Mouse (Mus musculus): Measurements from ENCODE around the gene Mastl. TPM values are rescaled to one million over a fixed set of nuclear protein-coding genes. Genes with fewer than 3 reads are reported as not detected.

Gene Mastl
- polyA plus RNA-seq, 1 experiment from 2014 or later: 10.2 TPM

DNA sequence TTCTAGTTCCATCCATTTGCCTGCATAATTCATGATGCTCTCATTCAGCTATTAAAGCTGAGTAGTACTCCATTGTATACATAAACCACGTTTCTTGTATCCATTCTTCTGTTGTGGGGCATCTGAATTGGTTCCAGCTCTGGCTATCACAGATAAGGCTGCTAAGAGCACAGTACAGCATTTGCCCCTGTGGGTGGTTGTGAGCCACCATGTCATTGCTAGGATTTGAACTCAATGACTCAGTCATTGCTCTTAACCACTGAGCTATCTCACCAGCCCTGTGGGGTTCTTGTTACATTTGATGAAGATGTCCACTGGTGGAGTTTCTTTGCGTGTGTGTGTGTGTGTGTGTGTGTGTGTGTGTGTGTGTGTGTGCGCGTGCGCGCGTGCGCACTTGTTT, 71.3 kb downstream of the Mastl start:
- no peak overlapping the region for H3K4me3 ChIP-seq
- no peak for ATAC-seq (ENCODE audit: insufficient number of reproducible peaks, insufficient read depth, low FRiP score, low TSS enrichment)
- no peak overlapping the region for H3K4me2 ChIP-seq (replicated peaks)
- peaks cover 22% of the 10 kb centered on the region for H3K36me3 ChIP-seq
- no peaks in the 10 kb centered on the region for H3K27me3 ChIP-seq
- no peak overlapping the region for H3K9ac ChIP-seq
- no peaks in the 10 kb centered on the region for H3K4me1 ChIP-seq
- 96% methylated on average over 8 of the region's 8 CpGs for WGBS
- H3K27ac ChIP-seq: no peak overlapping the region
- no peaks in the 10 kb centered on the region for H3K9me3 ChIP-seq

DNA sequence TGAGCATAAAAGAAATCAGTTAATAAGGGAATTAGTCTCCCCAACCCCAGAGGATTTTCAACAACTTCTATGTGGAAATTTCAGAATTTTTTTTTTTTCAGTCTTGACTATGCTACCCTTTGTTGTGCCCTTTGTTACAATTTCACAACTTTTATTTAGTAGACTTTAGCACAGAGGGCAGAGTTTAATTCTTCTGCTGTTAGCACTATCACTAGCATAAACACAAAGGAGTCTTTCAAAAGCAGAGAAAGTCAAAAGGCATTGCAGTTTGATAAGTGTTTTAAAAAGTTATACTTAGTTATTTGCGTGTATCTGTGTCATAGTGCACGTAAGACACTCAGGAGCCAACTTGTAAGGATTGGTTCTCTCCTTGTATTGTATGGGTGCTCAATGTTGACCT, 77.2 kb downstream of the Mastl start:
- Histone ChIP-seq H3K4me3 (no peak overlapping the region), H3K27ac (no peak overlapping the region), H3K9me3 (no peaks in the 10 kb centered on the region), H3K4me1 (no peaks in the 10 kb centered on the region), H3K27me3 (no peaks in the 10 kb centered on the region), H3K36me3 (peaks cover 30% of the 10 kb centered on the region), H3K4me2 (replicated peaks) (no peak overlapping the region), H3K9ac (no peak overlapping the region)
- ATAC-seq (ENCODE audit: insufficient number of reproducible peaks, insufficient read depth, low FRiP score, low TSS enrichment): no peak
- 97% methylated on average over 2 of the region's 2 CpGs for WGBS

DNA sequence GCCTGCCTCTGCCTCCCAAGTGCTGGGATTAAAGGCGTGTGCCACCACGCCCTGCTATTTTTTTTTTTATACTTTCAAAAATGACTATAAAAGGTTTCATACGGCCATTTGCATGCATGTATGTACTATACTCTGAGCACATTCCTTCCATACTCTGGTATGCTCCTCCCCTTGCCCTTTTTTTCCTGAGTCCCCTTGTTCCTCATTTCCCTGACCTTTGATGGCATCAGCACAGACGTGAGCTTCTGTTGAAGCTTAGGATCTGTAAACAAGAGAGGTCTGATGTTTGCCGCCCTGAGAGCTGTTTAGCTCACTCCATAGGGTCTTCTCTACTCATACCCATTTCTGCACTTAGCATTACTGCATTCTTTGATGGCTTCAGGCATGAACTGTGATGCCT, 78.1 kb downstream of the Mastl start:
- no peak for ATAC-seq (ENCODE audit: insufficient number of reproducible peaks, insufficient read depth, low FRiP score, low TSS enrichment)
- Histone ChIP-seq H3K4me2 (replicated peaks) (no peak overlapping the region), H3K27ac (no peak overlapping the region), H3K36me3 (peaks cover 30% of the 10 kb centered on the region), H3K4me1 (no peaks in the 10 kb centered on the region), H3K27me3 (no peaks in the 10 kb centered on the region), H3K9me3 (no peaks in the 10 kb centered on the region), H3K4me3 (no peak overlapping the region), H3K9ac (no peak overlapping the region)
- 84% methylated on average over 5 of the region's 5 CpGs for WGBS

DNA sequence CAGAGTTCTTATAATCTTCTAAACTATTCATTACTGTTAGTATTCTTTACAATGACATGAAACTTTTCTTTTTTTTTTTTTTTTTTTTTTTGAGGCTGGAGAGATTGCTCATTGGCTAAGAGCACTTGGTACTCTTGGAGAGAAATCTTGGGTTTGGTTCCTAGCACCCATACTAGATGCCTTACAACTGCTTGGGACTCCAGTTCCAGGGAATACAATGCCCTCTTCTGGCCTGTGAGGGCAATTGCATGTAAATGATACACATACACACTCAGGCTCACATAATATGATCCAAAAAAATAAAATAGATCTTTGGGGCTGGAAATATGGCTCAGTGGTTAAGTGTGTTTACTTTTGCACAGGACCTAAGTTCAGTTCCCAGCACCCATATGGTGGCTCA, 79.0 kb downstream of the Mastl start:
- H3K4me2 ChIP-seq (replicated peaks): no peak overlapping the region
- H3K9ac ChIP-seq: no peak overlapping the region
- H3K27ac ChIP-seq: no peak overlapping the region
- no peak for ATAC-seq (ENCODE audit: insufficient number of reproducible peaks, insufficient read depth, low FRiP score, low TSS enrichment)
- no peaks in the 10 kb centered on the region for H3K27me3 ChIP-seq
- H3K4me3 ChIP-seq: no peak overlapping the region
- H3K36me3 ChIP-seq: peaks cover 30% of the 10 kb centered on the region
- no peaks in the 10 kb centered on the region for H3K9me3 ChIP-seq
- H3K4me1 ChIP-seq: no peaks in the 10 kb centered on the region

DNA sequence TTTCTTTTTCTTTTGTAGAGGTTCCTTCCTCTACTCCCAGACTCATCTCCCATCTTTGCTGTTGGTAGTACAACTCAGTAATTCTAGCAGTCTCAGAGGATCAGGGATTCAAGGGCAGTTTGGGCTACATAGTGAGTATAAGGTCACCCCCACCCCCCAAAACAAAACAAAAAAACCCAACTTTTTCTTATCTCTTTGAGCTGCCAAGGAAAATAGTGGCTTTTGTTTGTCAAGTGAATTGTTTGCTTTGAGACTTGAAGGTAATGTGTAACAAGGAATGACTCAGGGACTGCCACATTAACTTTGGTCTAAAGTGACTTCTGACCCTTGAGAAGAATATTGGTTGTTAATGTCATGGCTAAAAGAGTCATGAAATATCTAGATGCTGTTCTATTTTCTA, 80.0 kb downstream of the Mastl start:
- H3K4me1 ChIP-seq: no peaks in the 10 kb centered on the region
- no peaks in the 10 kb centered on the region for H3K27me3 ChIP-seq
- no peak overlapping the region for H3K9ac ChIP-seq
- no peak overlapping the region for H3K4me2 ChIP-seq (replicated peaks)
- H3K36me3 ChIP-seq: peaks cover 30% of the 10 kb centered on the region
- H3K9me3 ChIP-seq: no peaks in the 10 kb centered on the region
- no peak overlapping the region for H3K27ac ChIP-seq
- no peak overlapping the region for H3K4me3 ChIP-seq
- no peak for ATAC-seq (ENCODE audit: insufficient number of reproducible peaks, insufficient read depth, low FRiP score, low TSS enrichment)

DNA sequence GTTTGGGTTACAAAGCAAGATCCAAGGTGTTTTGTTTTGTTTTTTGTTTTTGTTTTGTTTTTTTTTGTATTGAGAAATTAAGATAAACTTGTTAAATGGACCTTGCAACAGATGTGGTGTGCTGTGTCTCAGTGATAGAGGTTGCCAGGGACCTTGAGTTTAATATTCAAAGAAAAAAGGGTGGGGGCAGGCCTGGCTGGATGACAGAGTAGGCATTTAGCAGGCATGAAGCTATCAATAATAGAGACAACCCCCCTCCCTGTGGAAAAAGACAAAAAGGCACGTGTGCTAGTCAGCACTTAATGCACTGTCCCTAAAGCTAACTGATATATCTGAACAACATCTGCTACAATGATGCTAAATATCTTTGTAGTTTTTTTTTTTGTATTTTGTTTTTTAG, 84.4 kb downstream of the Mastl start:
- Histone ChIP-seq H3K27ac (no peak overlapping the region), H3K9me3 (no peaks in the 10 kb centered on the region), H3K4me3 (no peak overlapping the region), H3K36me3 (peaks cover 4% of the 10 kb centered on the region; the same call in 1 of the 2 replicates), H3K4me1 (no peaks in the 10 kb centered on the region), H3K27me3 (no peaks in the 10 kb centered on the region), H3K4me2 (replicated peaks) (no peak overlapping the region), H3K9ac (no peak overlapping the region)
- ATAC-seq (ENCODE audit: insufficient number of reproducible peaks, insufficient read depth, low FRiP score, low TSS enrichment): no peak
- WGBS: 83% methylated on average over 1 of the region's 1 CpGs

DNA sequence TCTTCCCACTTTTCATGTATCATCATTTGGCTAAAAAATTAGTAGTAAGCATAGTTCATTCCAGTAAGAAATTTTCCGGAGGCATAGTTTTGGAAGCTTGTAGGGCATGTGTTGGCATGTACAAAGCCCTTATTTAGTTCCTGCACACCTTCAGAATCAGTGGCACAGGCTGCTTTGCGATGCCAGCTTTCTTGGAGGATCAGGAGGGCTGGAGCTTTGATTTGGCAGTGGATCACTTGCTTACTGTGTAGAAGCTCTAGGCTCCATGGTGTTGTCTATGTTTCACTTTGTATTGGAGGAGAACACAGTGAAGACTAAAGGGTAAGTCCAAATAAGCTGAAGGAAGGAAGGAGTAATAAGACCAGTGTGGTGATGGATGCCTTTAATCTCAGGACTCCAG, 85.3 kb downstream of the Mastl start:
- Histone ChIP-seq H3K4me3 (no peak overlapping the region), H3K27me3 (no peaks in the 10 kb centered on the region), H3K9ac (no peak overlapping the region), H3K4me1 (no peaks in the 10 kb centered on the region), H3K4me2 (replicated peaks) (no peak overlapping the region), H3K36me3 (peaks cover 2% of the 10 kb centered on the region; the same call in 1 of the 2 replicates), H3K27ac (no peak overlapping the region), H3K9me3 (no peaks in the 10 kb centered on the region)
- WGBS: 93% methylated on average over 2 of the region's 2 CpGs
- no peak for ATAC-seq (ENCODE audit: insufficient number of reproducible peaks, insufficient read depth, low FRiP score, low TSS enrichment)

DNA sequence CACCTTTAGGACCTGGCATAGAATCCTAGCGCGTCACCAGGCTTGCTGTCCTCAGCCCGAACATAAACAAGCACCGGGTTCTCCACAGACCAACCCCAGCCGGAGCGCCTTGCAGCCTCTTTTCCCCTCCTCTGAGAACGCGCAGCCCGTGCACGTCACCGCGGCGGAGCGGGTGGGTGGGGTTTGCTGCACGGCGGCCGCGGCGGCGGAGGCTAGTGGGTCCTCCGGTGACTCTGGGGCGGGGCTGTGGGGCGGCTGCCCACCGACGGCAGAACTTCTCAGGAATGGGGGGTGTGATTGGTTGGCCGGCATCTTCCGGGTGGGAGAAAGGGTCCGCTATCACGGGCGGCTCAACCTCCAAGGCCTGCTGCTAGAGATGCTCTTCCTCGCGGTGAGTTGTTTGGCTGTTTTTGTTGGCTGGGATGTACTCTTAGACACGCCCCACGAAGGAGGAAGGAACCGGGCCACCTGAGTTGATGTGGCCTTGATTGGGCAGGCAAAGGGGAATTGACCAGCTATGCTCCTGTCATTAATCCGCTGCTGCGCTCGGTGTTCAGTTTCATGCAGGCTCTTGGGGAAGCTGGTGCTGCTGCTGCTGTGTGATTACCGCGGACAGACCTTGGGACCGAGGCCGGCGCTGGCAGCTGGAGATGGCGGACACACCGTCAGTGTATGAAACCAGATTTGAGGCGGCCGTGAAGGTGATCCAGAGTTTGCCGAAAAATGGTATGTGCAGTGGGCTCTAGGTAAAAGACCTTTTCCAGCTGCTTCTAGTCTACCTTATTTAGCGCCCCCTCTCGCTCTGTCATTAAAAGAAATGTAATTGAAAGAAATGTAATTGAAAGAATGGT, 86.7 kb downstream of the Mastl start:
- H3K9ac ChIP-seq: peak overlapping the region; percentile 78
- under 1% methylated on average over 50 of the region's 50 CpGs for WGBS
- H3K9me3 ChIP-seq: no peaks in the 10 kb centered on the region
- H3K27ac ChIP-seq: peak overlapping the region; percentile 94
- H3K36me3 ChIP-seq: peaks cover 2% of the 10 kb centered on the region; the same call in 1 of the 2 replicates
- peak; percentile 90 for ATAC-seq (ENCODE audit: insufficient number of reproducible peaks, insufficient read depth, low FRiP score, low TSS enrichment)
- H3K27me3 ChIP-seq: no peaks in the 10 kb centered on the region
- H3K4me3 ChIP-seq: peak overlapping the region; percentile 70
- H3K4me1 ChIP-seq: no peaks in the 10 kb centered on the region
- peak overlapping the region; percentile 96 for H3K4me2 ChIP-seq (replicated peaks)

DNA sequence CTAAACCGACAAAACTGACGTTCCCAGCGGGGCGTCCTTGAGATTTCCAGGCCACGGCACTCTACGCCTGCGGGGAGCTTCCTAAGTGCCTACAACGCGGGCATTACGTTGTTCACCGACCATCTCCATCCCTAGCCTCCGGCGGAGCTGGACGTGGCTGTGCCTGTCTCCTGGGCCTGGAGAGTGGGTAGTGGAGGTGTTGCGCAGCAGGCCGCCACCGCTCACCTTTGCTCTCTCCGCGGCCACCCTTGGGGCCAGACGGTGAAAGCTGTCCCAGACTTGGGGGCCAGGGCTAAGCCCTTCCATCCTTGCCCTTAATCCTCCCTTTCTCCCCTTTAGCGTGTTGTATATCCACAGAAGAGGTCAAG, 87.5 kb downstream of the Mastl start:
- peak overlapping the region; percentile 78 for H3K9ac ChIP-seq
- H3K4me2 ChIP-seq (replicated peaks): peak overlapping the region; percentile 96
- peak overlapping the region; percentile 94 for H3K27ac ChIP-seq
- no peaks in the 10 kb centered on the region for H3K9me3 ChIP-seq
- no peaks in the 10 kb centered on the region for H3K4me1 ChIP-seq
- peak overlapping the region; percentile 70 for H3K4me3 ChIP-seq
- H3K36me3 ChIP-seq: no peaks in the 10 kb centered on the region
- H3K27me3 ChIP-seq: no peaks in the 10 kb centered on the region
- ATAC-seq (ENCODE audit: insufficient number of reproducible peaks, insufficient read depth, low FRiP score, low TSS enrichment): peak; percentile 74
- WGBS: 0% methylated on average over 21 of the region's 21 CpGs

DNA sequence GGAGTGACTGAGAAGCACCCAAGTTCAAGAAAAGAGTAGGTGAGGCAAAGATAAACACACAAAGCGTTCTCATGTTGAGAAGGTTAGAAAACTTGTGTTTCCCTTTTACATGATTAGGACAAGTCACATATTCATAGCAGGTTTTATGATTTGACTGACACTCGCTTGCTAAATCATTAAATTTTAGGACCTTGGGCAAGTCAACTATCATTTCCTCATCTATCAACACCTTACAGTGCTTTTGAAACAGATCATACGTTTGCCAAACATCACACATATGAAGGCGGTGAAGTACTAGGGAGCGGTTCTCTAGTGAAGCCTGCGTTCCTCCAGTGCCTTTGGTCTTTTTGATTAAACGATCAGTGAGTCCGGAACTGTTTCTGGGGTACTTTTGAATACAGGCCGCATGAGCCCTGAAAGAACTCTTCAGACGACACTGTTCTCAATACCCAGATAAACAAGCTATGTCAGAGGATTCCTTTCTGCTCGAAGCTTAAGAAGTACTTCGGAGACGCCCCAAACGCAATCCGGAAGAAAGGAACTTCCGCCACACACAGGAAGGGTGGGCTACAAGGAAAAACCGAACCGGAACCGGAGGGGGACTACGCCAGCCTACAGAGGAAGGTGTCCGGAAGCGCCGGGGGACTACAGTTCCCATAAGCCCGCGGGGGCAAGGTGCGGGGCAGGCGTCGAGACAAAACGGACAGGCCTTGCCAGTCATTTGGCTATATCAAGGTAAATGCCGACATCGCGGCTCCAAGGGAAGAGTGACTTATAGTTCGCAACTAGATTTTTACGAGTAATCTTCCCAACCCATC, 88.1 kb downstream of the Mastl start, which contains the start of gene Acbd5:
Gene Acbd5, plus strand, starts transcription at position 616 of the 818 bp plus-strand sequence.
- Histone ChIP-seq H3K4me3 (peak within 1 kb of the TSS; percentile 70), H3K4me2 (replicated peaks) (peak within 1 kb of the TSS; percentile 96), H3K9ac (peak within 1 kb of the TSS; percentile 78), H3K9me3 (no peaks in the 10 kb centered on the region), H3K27ac (peak within 1 kb of the TSS; percentile 94), H3K27me3 (no peaks in the 10 kb centered on the region), H3K4me1 (no peaks in the 10 kb centered on the region), H3K36me3 (no peaks in the 10 kb centered on the region)
- ATAC-seq (ENCODE audit: insufficient number of reproducible peaks, insufficient read depth, low FRiP score, low TSS enrichment): peak; percentile 95
- 3% methylated on average over 34 of the region's 34 CpGs for WGBS

Measured in embryonic facial prominence, embryonic 12.5 days (tissue).